Mouse (Mus musculus): Measurements from ENCODE around the gene Fmo2.

- TF ChIP-seq CTCF (conservative IDR thresholded peaks at IDR 0.05; ENCODE audit: low read length) (no peak), NANOG (IDR thresholded peaks at IDR 0.05; ENCODE audit: borderline replicate concordance, low read length) (no peak), POU5F1 (IDR thresholded peaks at IDR 0.05; ENCODE audit: borderline replicate concordance, low read length) (no peak)
These were observed 12.2 kb downstream of the Fmo2 start for GRCm38 (mm10) chr1:162886138-162886816.
